Mouse (Mus musculus): ENCODE measurements around the gene Hdac9.

- TF ChIP-seq CTCF (conservative IDR thresholded peaks at IDR 0.05; ENCODE audit: insufficient read depth, insufficient read length, low read depth, low read length) (no peak), POLR2A (IDR thresholded peaks at IDR 0.05; ENCODE audit: low read depth, low read length) (no peak)
Observed at GRCm38 (mm10) chr12:34498331-34498730, 418.6 kb downstream of the Hdac9 start.
